In genomic region chr1:134836909-134837480, GRCm38 (mm10) we compare ENCODE assay signal across 17 mouse cellular contexts.
A peak's percentile ranks its signal among the peaks of the same experiment; 100 is the strongest.
DNase-seq lines count a peak whose midpoint lies in the region; ATAC-seq and TF ChIP-seq lines count a peak whose summit lies in the region.
"Had no signal": no experiment of that assay in that cellular context is flagged by ENCODE, and none has a peak within 500 bp of the region (broad histone marks: within the 10 kb centered on the region; RNA-seq: fewer than 3 reads in every experiment).

No protein-coding gene starts in this region.

- H3K27me3 ChIP-seq in forebrain, embryonic 14.5 days (replicated peaks; ENCODE audit: control insufficient read depth, insufficient read depth, low read length): no peaks in the 10 kb centered on the region
- H3K27me3 ChIP-seq in forebrain, embryonic 11.5 days (ENCODE audit: control insufficient read depth, insufficient read depth, low read length): no peaks in the 10 kb centered on the region
- H3K27me3 ChIP-seq in lung, postnatal 0 days (replicated peaks; ENCODE audit: insufficient read depth, low read length): no peaks in the 10 kb centered on the region
- H3K27me3 ChIP-seq in midbrain, postnatal 0 days (ENCODE audit: insufficient read depth, low read length): no peaks in the 10 kb centered on the region
- H3K27me3 ChIP-seq: embryonic facial prominence, embryonic 12.5 days; kidney, embryonic 15.5 days had no signal

- no peak overlapping the region for H3K27ac ChIP-seq in forebrain, embryonic 14.5 days (ENCODE audit: low read depth, low read length)
- no peak overlapping the region for H3K27ac ChIP-seq in forebrain, embryonic 11.5 days (ENCODE audit: low read depth, low read length)
- no peak overlapping the region for H3K27ac ChIP-seq in lung, postnatal 0 days (ENCODE audit: low read length)
- H3K27ac ChIP-seq in midbrain, postnatal 0 days (ENCODE audit: low read depth, low read length): no peak overlapping the region
- no peak overlapping the region for H3K27ac ChIP-seq in gastrocnemius, adult 2 months
- H3K27ac ChIP-seq: embryonic facial prominence, embryonic 12.5 days; forebrain, embryonic 10.5 days; kidney, embryonic 15.5 days; layer of hippocampus, adult 2 months; left cerebral cortex, adult 2 months had no signal

- intact Hi-C loops in gastrocnemius, adult 2 months (cut with DNase I): loop anchor here (10.0 kb wide), 1 partner anchor 202 kb away; no protein-coding TSS in a partner anchor

- no peak overlapping the region for H3K4me3 ChIP-seq in forebrain, embryonic 14.5 days (ENCODE audit: low read depth, low read length)
- no peak overlapping the region for H3K4me3 ChIP-seq in forebrain, embryonic 11.5 days (ENCODE audit: low read depth, low read length)
- H3K4me3 ChIP-seq in lung, postnatal 0 days (ENCODE audit: low read depth, low read length): no peak overlapping the region
- H3K4me3 ChIP-seq in midbrain, postnatal 0 days (ENCODE audit: low read depth, low read length): no peak overlapping the region
- H3K4me3 ChIP-seq in gastrocnemius, adult 2 months: no peak overlapping the region
- H3K4me3 ChIP-seq: embryonic facial prominence, embryonic 12.5 days; forebrain, embryonic 10.5 days; kidney, embryonic 15.5 days; layer of hippocampus, adult 2 months; left cerebral cortex, adult 2 months had no signal

- TF ChIP-seq CTCF in lung, postnatal 0 days (IDR thresholded peaks at IDR 0.05): peak; percentile 41
- peak; percentile 19; the same call in 1 of the 2 replicates for TF ChIP-seq CTCF in midbrain, postnatal 0 days (IDR thresholded peaks at IDR 0.05)
- no peak for TF ChIP-seq CTCF in gastrocnemius, adult 2 months (IDR thresholded peaks at IDR 0.05)

- peak; percentile 22 for DNase-seq in forebrain, embryonic 14.5 days (ENCODE audit: low spot score)
- no peak for DNase-seq in forebrain, embryonic 11.5 days (ENCODE audit: low spot score)
- DNase-seq in lung, postnatal 0 days (ENCODE audit: low spot score): no peak
- no peak for DNase-seq in lung, postnatal 36 days
- DNase-seq in cerebellum, postnatal 14 days: peak; percentile 33 to 38
- DNase-seq in midbrain, postnatal 0 days (ENCODE audit: low spot score): peak; percentile 29
- DNase-seq in gastrocnemius, adult 2 months: no peak
- DNase-seq in left cerebral cortex, adult 18-20 months (ENCODE audit: low spot score in 2 of 2): no peak
- DNase-seq: adrenal gland, postnatal 36 days; lung, postnatal 4 days; right cerebral cortex, postnatal 25 days; thymus, postnatal 36 days had no signal

- ATAC-seq in forebrain, embryonic 14.5 days: no peak
- no peak for ATAC-seq in forebrain, embryonic 11.5 days (replicated peaks; ENCODE audit: low FRiP score)
- ATAC-seq in lung, postnatal 0 days: no peak
- ATAC-seq in midbrain, postnatal 0 days (ENCODE audit: low FRiP score): no peak

- WGBS in forebrain, embryonic 14.5 days: 64% methylated on average over 10 of the region's 10 CpGs
- 80% methylated on average over 10 of the region's 10 CpGs for WGBS in forebrain, embryonic 11.5 days
- WGBS in lung, postnatal 0 days: 80% methylated on average over 10 of the region's 10 CpGs
- WGBS in midbrain, postnatal 0 days: 60% methylated on average over 10 of the region's 10 CpGs

- H3K36me3 ChIP-seq in forebrain, embryonic 14.5 days (ENCODE audit: control insufficient read depth, insufficient read depth, low read length): peaks cover 54% of the 10 kb centered on the region
- no peaks in the 10 kb centered on the region; the same call in 1 of the 2 replicates for H3K36me3 ChIP-seq in forebrain, embryonic 11.5 days (ENCODE audit: control insufficient read depth, insufficient read depth, low read length)
- H3K36me3 ChIP-seq in lung, postnatal 0 days (ENCODE audit: insufficient read depth, low read length): peaks cover 19% of the 10 kb centered on the region
- H3K36me3 ChIP-seq in midbrain, postnatal 0 days (ENCODE audit: insufficient read depth, low read length): peaks cover 18% of the 10 kb centered on the region

- TF ChIP-seq EP300 in lung, postnatal 0 days (IDR thresholded peaks at IDR 0.05): no peak

- H3K4me1 ChIP-seq in forebrain, embryonic 14.5 days (ENCODE audit: control insufficient read depth, insufficient read depth, low read length): no peaks in the 10 kb centered on the region
- H3K4me1 ChIP-seq in forebrain, embryonic 11.5 days (replicated peaks; ENCODE audit: control insufficient read depth, insufficient read depth, low read length): no peaks in the 10 kb centered on the region
- H3K4me1 ChIP-seq in lung, postnatal 0 days (ENCODE audit: insufficient read depth, low read depth, low read length): no peaks in the 10 kb centered on the region
- H3K4me1 ChIP-seq in midbrain, postnatal 0 days (ENCODE audit: insufficient read depth, low read length): no peaks in the 10 kb centered on the region
- H3K4me1 ChIP-seq: embryonic facial prominence, embryonic 12.5 days; forebrain, embryonic 10.5 days; kidney, embryonic 15.5 days had no signal

- H3K9me3 ChIP-seq in forebrain, embryonic 14.5 days (replicated peaks; ENCODE audit: control insufficient read depth, low read length): no peaks in the 10 kb centered on the region
- no peaks in the 10 kb centered on the region for H3K9me3 ChIP-seq in forebrain, embryonic 11.5 days (ENCODE audit: control insufficient read depth, low read length)
- H3K9me3 ChIP-seq in lung, postnatal 0 days (ENCODE audit: low read length): no peaks in the 10 kb centered on the region
- H3K9me3 ChIP-seq in midbrain, postnatal 0 days (ENCODE audit: low read length): no peaks in the 10 kb centered on the region
- H3K9me3 ChIP-seq: embryonic facial prominence, embryonic 12.5 days; forebrain, embryonic 10.5 days; kidney, embryonic 15.5 days had no signal

- H3K9ac ChIP-seq in forebrain, embryonic 14.5 days (ENCODE audit: low read length): no peak overlapping the region
- no peak overlapping the region for H3K9ac ChIP-seq in forebrain, embryonic 11.5 days (ENCODE audit: low read length)
- H3K9ac ChIP-seq in lung, postnatal 0 days (replicated peaks; ENCODE audit: low read depth): no peak overlapping the region
- no peak overlapping the region for H3K9ac ChIP-seq in midbrain, postnatal 0 days (replicated peaks; ENCODE audit: low read length, poor library complexity, severe bottlenecking)
- H3K9ac ChIP-seq: embryonic facial prominence, embryonic 12.5 days; kidney, embryonic 15.5 days had no signal

- no peak overlapping the region for H3K4me2 ChIP-seq in forebrain, embryonic 14.5 days (ENCODE audit: low read length)
- H3K4me2 ChIP-seq in forebrain, embryonic 11.5 days (ENCODE audit: low read depth, low read length, severe bottlenecking): no peak overlapping the region
- H3K4me2 ChIP-seq in lung, postnatal 0 days (replicated peaks; ENCODE audit: low read depth, low read length): no peak overlapping the region
- H3K4me2 ChIP-seq in midbrain, postnatal 0 days (ENCODE audit: low read depth, low read length, poor library complexity, severe bottlenecking): no peak overlapping the region
- H3K4me2 ChIP-seq: embryonic facial prominence, embryonic 12.5 days; kidney, embryonic 15.5 days had no signal

Comparison
In these comparisons a context has a peak if more than half of its experiments do, and no peak if none do; other contexts are left out.
1. DNase-seq: peak in forebrain, embryonic 14.5 days (single experiment), cerebellum, postnatal 14 days (2 of 2) and midbrain, postnatal 0 days (single experiment); none in forebrain, embryonic 11.5 days (single experiment), lung, postnatal 0 days (single experiment), lung, postnatal 36 days (single experiment), gastrocnemius, adult 2 months (single experiment) and left cerebral cortex, adult 18-20 months (0 of 2).